Mouse (Mus musculus) testis, adult 2 months (tissue): ENCODE measurements at regions not wholly inside any gene's neighbourhood (a gene's known extent, or its start where the extent isn't known, plus 50 kb on each side); places are given as distances from the start of the nearest gene placed in this dataset.

ENCODE experiments used
- CTCF ChIP-seq: fragments of 200-500 bp; IDR thresholded peaks from 2 replicates; pipeline ENCODE4 v1.5.1; 2012; ENCODE audit warnings: low read depth, mild to moderate bottlenecking, inconsistent platforms, low read length, moderate library complexity; ENCODE audit not compliant: control insufficient read depth, insufficient read depth, insufficient replicate concordance
- POLR2A ChIP-seq: fragments of 200-500 bp; IDR thresholded peaks from 2 replicates; pipeline ENCODE4 v1.6.1; 2012; ENCODE audit warnings: low read depth, mild to moderate bottlenecking, inconsistent platforms, low read length, moderate library complexity; ENCODE audit not compliant: control insufficient read depth

GRCm38 (mm10) chr4:106097846-106098245 is 218.2 kb upstream of the Usp24 start:
- no peak for TF ChIP-seq CTCF
- no peak for TF ChIP-seq POLR2A
